Mouse (Mus musculus) kidney, adult 9 months (tissue): ENCODE results near the gene Sgpl1.
A peak's percentile ranks its signal among the peaks of the same experiment; 100 is the strongest.
"Not testable (repeated sequence)": the region's sequence is repeated elsewhere in the genome, so short reads cannot be mapped to it uniquely, and the experiment has no call there.

Source experiments
- DNase-seq: peaks from one replicate; pipeline ENCODE4 v3.0.0; 2022

Sgpl1 gene

DNA sequence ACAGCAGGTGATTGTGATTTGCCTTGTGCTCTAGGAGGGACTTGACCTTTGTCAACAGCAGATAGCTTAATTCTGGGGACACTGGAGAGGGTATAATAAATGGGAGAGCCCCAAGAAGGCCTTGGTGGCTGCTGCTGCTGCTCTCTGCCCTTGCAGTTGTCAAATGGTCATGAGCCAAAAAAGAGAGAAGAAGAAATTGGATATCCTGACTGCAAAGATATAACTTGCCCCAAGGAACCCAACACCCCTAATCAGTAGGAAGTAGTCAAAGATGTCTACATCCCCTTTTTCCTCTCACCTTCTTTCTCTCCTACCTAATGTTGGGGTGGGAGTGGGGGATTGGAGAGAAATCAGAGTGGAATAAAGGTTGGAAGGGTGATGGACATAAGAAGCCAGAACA lies 4.6 kb upstream of the Sgpl1 start:
- no peak for DNase-seq

DNA sequence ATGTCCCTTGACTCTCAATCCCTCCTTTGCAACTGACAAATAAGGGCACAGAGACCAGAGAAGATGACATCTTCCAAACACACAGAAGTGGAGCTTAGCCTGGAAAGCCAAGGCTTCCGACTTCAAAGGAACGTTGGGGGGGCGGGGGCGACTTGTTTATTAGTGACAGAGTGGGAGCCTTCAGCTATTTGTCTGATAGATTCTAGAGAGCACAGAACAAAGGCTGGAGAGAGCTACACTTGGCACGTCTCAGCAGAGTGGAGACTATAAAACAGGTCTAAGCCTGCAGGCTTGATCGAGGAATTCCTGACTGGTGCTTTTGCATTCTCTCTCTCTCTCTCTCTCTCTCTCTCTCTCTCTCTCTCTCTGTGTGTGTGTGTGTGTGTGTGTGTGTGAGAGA lies 3.1 kb upstream of the Sgpl1 start:
- DNase-seq: no peak

DNA sequence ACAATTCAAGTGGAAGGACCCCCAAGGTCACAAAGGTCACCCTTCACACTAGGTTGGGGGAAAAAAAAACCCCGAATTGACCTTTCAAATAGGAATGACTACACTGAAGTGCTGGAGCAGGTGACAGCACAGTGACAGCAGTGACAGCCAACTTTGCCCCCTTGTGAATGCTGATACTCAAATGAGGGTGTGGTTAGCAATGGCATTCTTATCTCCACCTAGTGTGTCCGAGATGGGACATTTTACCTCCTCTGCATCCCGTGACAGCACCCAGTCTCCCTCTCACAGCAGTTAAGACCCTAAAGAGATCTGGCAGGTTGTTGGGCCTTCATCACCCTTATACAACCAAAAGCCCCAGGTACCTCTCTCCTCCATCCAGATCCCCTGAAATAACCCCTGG lies 2.0 kb upstream of the Sgpl1 start:
- DNase-seq: no peak

DNA sequence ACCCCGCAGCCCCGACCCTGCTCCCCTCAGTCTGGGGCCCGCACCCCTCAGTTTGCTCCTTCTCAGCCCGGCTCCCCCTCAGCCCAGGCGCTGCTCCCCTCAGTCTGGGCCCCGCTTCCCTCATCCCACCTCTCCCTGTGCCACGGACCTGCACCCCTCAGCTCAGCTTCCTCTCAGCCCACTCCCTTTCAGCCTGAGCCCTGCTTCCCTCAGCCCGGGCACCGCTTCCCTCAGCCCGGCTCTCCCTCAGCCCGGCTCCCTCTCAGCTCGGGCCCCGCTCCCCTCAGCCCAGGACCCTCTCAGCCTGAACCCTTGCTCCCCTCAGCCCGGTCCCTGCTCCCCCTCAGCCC lies 721 bp downstream of the Sgpl1 start:
- no peak for DNase-seq

DNA sequence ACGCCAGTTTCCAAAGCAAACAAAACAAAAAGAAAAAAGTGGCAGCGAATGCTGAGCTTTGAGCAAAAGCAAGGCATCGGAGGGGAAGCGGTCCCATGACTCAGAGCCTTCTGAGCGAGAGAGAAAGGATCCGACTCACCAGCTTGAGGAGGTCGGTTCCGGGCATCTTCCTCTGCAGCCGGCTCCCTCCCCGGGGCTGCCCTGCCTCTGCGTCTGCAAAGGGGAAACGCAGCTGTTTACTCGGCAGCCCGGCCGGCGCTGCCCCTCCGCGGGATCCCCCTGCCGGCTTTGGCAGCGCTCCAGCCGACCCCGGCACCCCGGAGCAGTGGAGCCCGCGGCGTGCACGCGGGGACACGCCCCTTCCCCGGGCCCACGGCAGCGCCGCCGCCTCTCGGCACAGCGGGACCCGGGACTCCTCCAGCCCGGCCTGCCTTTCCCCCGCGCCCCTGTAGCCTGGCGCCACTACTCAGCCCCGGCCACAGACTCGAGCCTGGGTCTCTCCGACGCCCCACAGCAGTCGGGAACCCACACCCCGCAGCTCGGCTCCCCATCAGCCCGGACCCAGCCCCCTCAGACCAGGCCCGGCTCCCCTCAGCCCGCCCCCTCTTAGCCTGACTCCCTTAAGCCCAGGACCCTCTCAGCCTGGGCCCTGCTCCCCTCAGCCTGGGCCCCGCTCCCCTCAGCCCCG lies 1.2 kb downstream of the Sgpl1 start:
- peak; percentile 31 for DNase-seq

DNA sequence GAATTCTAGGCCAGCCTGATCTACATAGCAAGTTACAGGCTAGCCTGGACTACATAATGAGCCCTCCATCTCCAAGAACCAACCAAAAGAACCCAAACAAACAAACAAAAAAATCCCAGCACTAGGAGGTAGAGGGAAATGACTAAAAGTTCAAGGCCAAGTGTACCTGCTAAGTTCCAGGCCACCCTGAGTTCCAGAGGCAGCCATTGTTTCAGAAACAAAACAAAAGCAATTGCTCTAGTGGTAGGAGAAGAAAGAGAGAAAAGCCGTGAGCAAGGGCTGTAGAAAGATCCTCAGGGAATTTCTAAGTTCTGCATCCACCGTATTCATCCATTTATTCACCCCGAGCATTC lies 1.8 kb downstream of the Sgpl1 start:
- DNase-seq: no peak

DNA sequence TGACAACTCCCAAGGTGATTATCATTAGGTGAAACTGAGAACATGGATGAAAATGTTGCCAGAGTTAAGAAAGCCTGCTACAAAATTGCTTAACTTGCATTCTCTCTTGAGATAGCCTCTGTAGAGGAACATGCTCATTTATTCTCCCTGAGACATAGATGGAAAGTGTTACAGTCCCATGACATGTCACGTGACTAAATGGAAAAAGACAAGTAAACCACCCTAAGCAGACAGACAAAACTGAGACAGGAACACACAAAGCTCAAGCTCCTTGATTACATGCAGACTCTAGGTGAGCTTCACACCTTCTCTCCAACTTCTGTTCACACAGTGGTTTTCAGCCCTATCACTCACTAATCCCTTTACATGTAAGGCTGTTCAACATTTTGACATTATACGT lies 4.2 kb downstream of the Sgpl1 start:
- no peak for DNase-seq

DNA sequence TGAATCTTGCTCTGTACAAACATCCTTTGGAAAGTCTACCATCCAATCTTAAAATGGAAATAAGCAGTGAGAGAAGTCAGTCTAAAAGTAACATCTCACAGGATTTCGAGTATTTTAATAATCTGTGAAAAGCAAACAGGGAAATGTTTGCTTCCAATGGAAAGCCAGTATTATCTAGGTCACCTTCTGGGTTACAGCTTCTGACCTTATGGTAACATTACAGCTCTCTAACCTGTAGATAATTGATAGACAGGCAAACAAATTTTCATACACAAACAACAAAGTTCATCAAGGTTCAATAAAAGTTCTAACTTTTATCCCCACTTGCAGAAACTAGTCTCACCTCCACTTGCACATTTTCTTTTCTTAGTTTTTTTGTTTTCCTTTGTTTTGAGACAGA lies 9.9 kb downstream of the Sgpl1 start:
- DNase-seq: no peak

DNA sequence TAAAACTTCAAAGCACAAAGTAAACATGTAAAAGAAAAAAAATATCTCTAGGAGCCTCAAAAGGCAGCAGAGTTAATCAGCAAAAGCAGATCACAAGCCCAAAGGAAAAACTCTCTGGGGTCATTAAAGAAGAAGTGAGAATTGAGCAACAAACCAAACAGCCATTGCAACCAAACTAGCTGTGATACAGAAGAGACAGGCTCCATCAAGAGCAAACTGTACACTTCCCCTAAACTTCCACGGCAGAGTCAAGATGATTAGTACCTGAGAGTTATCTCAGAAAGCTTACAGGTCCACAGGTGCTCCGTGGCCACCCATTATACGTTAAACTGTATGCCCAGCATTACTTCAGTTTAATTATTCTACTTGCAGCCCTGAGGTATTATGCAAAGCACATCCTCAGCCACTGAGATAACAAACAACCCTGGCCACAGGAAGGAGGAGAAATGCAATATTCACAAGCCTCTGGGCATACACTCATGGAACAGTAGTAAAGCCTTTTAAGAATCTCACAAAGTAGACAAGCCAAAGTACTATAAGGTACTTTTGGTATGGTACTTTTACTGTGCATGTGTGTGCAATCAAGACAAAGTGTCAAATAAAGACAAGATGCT lies 12.2 kb downstream of the Sgpl1 start:
- DNase-seq: no peak

DNA sequence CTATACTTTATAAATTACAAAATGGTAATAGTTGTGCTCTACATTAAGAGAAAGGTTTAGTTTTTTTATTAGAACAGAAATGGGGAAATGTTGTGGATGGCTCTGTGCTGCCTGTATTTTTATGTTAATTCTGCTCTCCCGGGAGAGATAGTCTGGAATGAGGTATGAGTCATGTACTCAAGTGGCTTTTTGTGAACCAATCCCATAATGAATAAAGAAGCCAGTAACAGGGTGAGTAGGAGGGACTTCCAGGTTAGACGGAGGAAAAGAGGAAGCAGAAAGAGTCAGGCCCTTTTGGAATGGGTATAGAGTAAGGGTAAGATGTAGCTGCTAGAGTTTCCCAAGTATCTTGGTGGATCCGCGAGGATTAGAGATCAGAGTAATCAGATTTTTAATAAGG lies 13.5 kb downstream of the Sgpl1 start:
- DNase-seq: no peak

DNA sequence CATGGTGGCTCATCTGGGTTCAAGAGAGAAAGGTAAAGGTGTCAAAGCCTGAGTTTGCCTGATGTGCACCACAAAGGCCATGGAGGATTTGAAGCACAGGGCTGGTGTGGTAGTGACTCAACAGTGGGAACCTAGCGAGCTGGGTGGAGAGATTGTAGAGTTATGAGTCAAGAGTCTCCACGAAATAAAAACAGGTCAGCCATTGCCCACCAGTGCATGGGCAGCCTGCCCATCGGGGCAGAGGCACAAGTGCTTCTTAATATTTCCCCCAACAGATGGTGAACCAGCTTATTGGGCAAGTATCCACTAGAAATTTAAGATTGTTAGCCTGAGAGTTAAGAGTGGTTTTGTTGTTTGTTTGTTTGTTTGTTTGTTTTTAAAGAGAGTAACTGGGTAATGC lies 16.5 kb downstream of the Sgpl1 start:
- no peak for DNase-seq

DNA sequence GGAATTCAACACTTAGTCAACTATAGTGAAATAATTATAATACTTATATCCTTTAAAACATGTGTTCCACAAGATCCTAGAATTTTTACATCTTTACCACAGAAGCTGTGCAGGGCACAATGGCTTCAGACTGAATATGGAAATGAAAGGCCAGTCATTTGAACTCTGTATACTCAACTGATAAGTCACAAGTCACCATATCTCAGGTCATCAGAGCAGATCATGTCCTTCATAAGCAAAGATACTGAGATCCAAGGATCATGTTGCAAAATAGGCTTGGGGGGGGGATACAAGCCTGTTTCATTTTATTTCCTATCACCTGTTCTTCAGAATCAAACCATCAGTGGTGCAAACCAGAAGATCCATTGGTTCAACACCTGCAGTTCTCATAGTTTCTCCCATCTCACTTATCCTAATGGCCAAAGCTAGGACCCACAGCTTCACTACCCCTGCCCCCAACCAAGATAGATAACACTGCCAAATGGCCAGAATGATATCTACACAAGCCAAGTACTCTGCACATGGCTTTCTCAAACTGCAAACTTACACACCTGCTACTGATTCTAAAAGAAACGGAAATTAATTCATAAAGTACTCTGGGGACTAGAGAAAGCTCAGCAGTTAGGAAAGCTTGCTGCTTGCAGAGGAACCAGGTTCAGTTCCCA lies 18.7 kb downstream of the Sgpl1 start:
- DNase-seq: no peak

DNA sequence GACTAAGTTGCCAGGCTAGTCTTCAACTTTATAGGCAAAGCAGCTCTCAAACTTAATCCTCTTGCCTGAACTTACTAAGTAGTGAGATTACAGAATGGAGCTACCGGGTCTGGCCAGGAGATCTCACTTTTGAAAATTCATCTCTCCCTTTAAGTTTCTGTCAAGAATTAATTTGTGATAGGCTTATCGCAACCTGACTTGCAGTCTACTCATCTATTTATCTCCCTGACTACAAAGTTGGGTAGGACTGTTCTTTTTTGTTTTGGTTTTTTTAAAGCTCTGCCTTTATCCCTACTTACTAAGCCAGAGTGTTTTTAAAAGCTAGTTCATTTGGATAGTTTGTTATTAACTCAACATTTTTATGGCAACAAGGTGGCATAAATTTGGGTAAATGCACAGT lies 23.0 kb downstream of the Sgpl1 start:
- no peak for DNase-seq

DNA sequence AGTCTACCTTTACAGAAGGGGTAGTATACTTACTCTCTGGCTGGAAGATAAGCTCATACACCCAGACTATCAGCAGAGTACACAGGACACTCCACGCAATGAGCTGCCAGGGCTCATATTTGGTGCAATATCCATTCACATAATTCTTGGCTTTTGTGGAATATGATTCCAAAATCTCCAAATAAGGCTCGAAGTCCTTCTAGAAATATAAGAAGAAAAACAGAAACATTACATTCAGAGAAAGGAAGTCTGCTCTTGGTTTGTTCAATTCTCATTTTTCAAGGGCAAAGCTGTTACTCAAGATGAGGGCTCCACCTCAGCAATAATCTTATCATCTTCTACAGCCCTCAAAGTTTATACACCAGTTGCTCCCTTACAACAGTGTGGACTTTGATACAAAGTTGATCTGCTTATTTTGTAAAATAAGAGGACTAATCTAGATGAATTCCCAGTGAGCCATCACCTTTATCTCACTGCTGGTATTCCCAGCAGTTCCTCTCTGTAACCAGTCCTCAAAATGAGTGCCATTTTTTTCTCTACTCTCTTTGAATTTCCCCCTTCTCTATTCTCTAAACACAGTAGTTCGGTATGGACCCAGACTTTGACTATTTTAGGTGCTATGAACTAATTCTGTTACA lies 24.1 kb downstream of the Sgpl1 start:
- no peak for DNase-seq

DNA sequence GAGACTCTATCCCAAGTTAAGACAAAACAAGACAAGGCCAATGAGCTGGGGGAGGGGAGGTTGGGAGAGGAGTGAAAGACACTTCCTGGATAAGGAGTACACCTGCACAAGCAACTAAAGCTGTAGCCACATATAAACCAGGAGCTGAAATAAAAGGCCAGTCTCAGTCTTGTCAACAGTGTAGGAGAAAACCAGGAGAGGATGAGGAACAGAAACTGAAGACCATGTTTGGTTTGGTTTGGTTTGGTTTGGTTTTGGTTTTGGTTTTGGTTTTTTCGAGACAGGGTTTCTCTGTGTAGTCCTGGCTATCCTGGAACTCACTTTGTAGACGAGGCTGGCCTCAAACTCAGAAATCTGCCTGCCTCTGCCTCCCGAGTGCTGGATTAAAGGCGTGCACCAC lies 25.8 kb downstream of the Sgpl1 start:
- DNase-seq: not testable (repeated sequence)

DNA sequence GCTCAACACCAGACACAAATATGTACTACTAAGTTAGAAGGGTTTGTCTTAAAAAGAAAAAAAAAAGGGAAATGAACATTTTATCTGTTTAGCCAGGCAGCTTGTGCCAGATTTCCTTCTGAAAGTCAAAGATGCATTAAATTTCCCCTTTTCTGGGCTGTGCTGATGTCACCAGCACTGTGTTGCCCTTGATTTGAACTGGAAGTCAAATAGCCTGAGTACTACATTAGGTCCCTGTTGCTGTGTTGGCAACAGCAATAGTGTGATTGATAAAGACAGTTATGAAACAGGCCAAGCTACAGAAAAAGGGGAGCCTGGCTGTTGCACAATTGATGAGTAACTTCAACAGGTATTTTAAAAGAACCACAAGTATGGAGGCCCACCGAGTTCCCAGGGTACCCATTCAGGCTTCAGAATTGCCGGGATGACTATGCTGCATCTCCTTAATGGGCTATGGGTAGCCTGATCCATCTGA lies 33.2 kb downstream of the Sgpl1 start:
- no peak for DNase-seq

DNA sequence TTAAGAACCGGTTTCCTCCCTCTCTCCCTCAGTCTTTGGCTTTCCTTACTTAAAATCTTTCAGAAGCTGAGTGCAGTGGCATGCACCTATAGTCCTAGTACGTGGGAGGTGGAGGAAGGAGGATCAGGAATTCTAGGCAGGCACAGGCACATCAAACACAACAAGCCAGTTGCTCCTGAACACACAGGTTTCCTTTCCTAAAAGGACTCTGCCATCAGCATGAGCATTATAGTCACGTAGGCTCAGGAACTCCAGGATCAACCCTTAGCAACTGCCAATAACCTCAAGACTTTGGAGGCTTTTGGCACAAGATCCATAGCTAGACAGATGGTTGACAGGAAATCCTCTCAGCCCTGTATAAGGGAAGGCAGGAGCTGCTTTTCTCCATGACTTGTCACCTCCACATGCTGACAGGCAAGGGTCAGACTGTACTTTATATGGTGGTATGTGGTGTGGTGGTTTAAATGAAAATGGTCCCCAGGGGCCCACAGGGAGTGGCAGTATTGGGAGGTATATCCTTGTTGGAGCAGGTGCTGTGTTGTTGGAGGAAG lies 43.9 kb downstream of the Sgpl1 start:
- no peak for DNase-seq

DNA sequence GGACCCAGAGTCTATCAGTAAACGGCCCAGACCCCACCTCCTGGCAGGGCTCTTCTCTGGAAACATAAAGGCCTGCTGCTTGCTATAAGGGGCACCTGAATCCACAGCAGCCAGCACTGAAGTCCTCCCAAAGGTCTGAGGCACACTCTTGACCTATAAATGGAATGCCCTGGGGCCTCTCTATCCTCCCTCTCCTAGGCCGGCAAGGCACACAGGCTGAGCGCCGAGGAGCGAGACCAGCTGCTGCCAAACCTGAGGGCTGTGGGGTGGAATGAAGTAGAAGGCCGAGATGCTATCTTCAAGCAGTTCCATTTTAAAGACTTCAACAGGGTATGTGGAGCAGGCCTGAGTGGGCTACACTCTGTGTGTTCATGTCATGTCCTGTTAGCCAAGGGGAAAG lies 55.6 kb downstream of the Sgpl1 start:
- no peak for DNase-seq

DNA sequence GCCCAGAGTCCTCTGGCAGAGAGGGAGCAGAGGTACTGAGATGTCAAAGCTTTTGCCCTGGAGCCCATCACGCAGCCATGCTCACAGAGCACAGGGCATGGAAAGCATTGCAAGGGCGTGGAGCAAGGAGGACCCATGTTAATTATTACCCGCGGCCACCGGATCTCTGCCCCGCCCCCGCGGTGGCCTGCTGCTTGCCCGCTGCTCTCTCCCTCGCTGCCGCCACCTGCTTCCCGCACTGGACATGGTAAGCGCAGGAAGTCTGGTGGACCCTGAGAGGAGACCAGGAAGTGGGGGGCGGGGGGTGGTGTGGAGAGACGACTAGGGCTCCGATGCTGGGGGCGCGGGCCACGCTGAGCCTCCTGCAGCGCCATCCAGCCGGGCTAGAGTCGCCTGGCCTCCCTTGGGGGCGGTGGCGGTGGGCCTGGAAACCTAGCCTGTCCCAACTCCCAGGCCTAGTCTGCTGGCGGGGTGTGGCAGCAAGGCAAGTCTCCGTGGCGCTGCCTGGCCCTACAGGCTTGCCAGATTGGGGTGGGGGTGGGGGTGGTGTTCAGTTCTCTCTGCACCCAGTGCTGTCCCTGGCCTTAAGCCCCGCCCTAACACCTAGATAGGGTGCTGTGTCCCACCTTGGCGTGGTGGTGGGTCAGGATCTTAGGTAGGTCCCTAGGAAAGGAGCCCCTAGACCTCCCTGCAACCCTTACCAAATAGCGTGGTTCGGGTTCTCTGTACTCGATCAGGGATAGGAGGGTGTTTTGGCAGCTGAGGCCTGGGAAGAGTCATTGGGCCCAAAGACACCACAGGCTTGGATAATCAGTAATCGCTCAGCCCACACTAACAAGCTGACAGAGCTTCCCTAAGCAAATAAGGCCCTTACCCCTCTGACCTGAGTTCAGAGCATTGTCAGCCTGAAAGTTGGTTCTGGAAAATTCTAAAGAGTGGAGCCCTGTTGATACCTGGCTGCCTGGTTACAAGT lies 58.0 kb downstream of the Sgpl1 start, which contains the start of gene Pcbd1:
Pcbd1 (plus strand) TSS at position 162 of the 973 bp plus-strand sequence.
- DNase-seq: peak; percentile 96

DNA sequence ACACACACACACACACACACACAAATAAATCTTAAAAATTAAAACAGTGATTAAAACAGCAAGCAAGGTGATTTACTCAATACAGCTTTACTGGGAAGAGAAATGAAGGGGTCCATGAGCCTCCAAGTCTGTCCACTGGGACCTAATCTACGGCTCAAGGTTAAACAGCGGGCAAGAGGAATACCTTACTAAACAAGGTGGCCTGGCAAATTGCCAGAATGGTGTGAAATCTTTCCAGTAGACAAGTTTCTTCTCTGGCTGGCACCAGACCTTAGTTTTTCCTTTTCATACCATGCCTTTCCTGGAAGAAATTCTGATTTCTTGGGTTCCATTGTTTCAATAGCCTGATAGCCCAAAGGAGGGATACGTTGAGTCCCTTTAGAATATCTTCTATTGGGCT lies 59.0 kb downstream of the Sgpl1 start:
- DNase-seq: peak; percentile 68

DNA sequence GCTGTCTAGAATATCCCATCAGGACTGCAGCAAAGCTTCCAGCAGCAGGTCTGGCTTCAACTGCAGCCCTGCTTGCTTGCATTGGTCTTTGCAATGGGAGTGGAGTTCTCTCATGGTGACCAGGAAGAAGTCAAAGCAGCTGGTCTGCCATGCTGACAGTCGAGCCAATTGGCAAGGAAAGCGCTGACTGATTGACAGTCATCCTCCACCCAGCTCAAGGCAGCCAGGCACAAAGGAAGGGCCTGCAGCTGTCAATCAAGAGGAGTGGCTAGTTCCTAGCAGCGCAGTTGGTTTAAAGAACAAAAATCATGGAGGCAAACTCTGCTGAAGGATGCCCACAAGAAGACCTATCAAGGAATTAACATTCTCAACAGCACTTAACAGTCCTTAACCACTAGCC lies 61.0 kb downstream of the Sgpl1 start:
- DNase-seq: no peak

DNA sequence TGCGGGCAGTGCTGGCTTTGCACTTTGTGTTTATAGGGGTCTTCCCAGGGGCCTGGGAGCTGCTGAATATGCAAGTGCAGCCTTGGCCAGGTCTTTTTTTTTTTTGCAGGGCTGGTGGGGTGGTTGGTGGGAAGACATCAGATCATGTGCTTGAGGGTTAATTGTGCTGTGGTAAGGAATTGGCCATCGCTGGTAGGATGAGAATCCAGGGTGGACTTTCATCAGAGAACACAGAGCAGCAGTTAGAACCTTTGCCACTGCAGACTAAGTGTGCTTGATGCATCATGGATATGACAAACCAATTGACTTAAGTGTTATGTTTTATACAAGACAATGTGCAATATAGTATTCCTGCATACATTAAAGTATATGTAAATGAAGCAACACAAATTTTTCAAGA lies 62.1 kb downstream of the Sgpl1 start:
- DNase-seq: peak; percentile 60

DNA sequence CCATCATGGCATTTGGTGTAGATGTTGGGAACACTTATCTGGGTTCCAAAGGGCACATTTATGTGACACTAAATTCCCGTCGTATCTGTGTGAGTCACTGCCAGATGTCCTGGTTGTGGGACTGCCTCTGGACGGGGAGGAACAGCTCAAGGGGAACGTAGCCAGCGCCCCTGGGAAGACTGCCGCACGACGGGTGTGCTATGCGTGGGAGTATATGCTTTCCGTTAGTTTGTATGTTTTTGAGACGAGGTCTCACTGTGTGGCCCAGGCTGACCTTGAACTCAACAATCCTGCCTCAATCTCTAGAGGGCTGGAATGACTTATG lies 66.6 kb downstream of the Sgpl1 start:
- DNase-seq: no peak
